Mouse (Mus musculus) E14TG2a.4 (cell line): Measurements from ENCODE around the gene 1700001P01Rik.

Source experiments
- CTCF ChIP-seq: conservative IDR thresholded peaks from 2 replicates; pipeline ENCODE4 v1.5.1; 2014; ENCODE audit warnings: low read length
- NANOG ChIP-seq: IDR thresholded peaks from 2 replicates; pipeline ENCODE4 v1.6.1; 2014; ENCODE audit warnings: borderline replicate concordance, low read length, mixed read lengths

DNA sequence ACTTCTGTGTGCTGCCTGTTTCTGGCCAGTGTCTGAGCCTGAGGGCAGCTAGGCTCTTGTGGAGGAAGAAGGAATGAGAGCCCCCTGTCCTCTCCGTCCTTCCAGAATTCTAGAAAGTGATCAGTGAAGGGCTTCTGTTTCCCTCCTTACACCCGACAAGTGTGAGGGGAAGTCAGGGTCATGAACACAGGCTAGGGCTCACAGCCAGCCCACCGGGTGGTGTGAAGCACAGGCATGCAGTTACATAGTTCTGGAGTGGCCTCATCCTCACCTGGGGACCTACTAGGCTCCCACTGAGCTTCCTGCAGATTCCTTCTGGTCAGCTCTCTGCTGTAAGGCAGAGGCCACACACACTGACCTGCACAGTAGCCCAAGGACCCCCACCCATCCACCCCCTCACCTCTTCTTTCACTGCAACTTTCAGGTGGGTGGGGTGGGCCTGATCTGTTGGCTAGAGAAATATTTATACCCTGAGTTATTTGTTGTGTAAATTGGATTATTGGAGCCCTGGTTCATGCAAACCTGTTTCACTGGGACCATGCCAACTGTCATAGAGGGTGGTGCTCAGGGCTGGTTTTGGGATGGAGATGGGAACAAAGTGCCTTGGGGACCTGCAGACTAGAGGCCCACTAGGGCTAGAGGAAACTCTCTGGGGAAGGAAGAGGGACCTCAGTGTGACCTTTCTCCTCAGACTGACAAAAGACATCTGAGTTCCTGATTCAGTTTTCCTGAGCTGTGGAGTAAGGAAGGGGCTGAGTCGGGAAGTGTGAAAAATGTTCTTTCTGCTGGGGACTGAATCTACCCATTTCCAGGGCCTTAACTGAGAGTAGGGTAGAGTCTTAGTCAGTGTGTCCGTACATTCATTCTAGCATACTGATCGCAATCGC lies 33.8 kb upstream of the 1700001P01Rik start:
- no peak for TF ChIP-seq CTCF
- TF ChIP-seq NANOG, result no peak
